In the genomic region with DNA sequence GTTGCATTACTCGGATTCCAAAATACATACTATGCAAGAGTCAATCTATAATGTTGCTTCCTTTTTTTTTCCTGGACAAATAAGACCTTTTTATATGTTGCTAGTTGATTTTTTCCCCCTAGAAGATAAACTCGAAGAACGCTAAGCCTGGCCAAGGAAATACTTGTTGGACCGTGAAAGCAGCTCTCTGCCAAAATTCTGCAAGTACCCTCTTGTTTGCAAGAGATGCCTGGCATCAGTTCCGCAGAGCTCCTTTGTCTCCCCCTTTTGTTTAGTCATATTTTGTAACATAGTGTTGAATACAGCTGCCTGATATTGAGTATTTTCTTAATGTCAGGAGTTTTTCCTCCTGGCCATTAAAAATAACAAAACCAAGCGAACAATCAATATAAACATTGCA, we compare ENCODE assay signal across 15 mouse cellular contexts.
"Had no signal": no experiment of that assay in that cellular context is flagged by ENCODE, and none has a peak within 500 bp of the region (broad histone marks: within the 10 kb centered on the region; RNA-seq: fewer than 3 reads in every experiment).

No protein-coding gene starts in this region.

- H3K4me2 ChIP-seq: limb, embryonic 13.5 days; midbrain, embryonic 15.5 days; neural tube, embryonic 13.5 days had no signal

- H3K4me3 ChIP-seq: limb, embryonic 13.5 days; midbrain, embryonic 10.5 days; midbrain, embryonic 15.5 days; neural tube, embryonic 13.5 days had no signal

- H3K27me3 ChIP-seq: limb, embryonic 13.5 days; midbrain, embryonic 15.5 days; neural tube, embryonic 13.5 days had no signal

- ATAC-seq: midbrain, embryonic 15.5 days had no signal

- DNase-seq: kidney, postnatal 25 days; layer of hippocampus, postnatal 36 days; lung, adult 2 months; lung, postnatal 10 days; lung, postnatal 4 days; retina, postnatal 1 day; right cerebral cortex, postnatal 4 days; spleen, adult 18-20 months; thymus, adult 18-20 months; thymus, postnatal 14 days had no signal

- H3K9me3 ChIP-seq: limb, embryonic 13.5 days; midbrain, embryonic 10.5 days; midbrain, embryonic 15.5 days; neural tube, embryonic 13.5 days had no signal

- H3K4me1 ChIP-seq: limb, embryonic 13.5 days; midbrain, embryonic 10.5 days; midbrain, embryonic 15.5 days; neural tube, embryonic 13.5 days had no signal

- H3K36me3 ChIP-seq: limb, embryonic 13.5 days; midbrain, embryonic 10.5 days; midbrain, embryonic 15.5 days; neural tube, embryonic 13.5 days had no signal

- H3K27ac ChIP-seq: limb, embryonic 13.5 days; liver, embryonic 14.5 days; midbrain, embryonic 10.5 days; midbrain, embryonic 15.5 days; neural tube, embryonic 13.5 days had no signal

- H3K9ac ChIP-seq: limb, embryonic 13.5 days; liver, embryonic 14.5 days; midbrain, embryonic 15.5 days; neural tube, embryonic 13.5 days had no signal
